Mouse (Mus musculus) liver, embryonic 16.5 days (tissue): ENCODE data around the gene Ttl. TPM values are rescaled to one million over a fixed set of nuclear protein-coding genes. Genes with fewer than 3 reads are reported as not detected.
A peak's percentile ranks its signal among the peaks of the same experiment; 100 is the strongest.

Experiments used
- ATAC-seq: fragments of 200-750 bp; cut with Nextera tagmentation; 2 replicates; pipeline ENCODE4 v1.8.0; 2017; ENCODE audit warnings: low read depth, mild to moderate bottlenecking, moderate number of reproducible peaks, moderate library complexity
- H3K27ac ChIP-seq: fragments of 300-500 bp; sonication (generic); 2 replicates; pipeline ENCODE4 v1.5.1; 2014; ENCODE audit warnings: mild to moderate bottlenecking, low read length
- H3K27me3 ChIP-seq: fragments of 300-500 bp; sonication (generic); 2 replicates; pipeline ENCODE4 v1.6.1; 2014; ENCODE audit warnings: low read depth, low read length, mixed read lengths; ENCODE audit not compliant: control insufficient read depth, insufficient read depth
- H3K36me3 ChIP-seq: fragments of 300-500 bp; sonication (generic); 2 replicates; pipeline ENCODE4 v1.6.1; 2014; ENCODE audit warnings: mild to moderate bottlenecking; ENCODE audit not compliant: control insufficient read depth, insufficient read depth
- H3K4me1 ChIP-seq: fragments of 300-500 bp; sonication (generic); 2 replicates; pipeline ENCODE4 v1.6.1; 2014; ENCODE audit warnings: low read depth, low read length, mixed read lengths; ENCODE audit not compliant: control insufficient read depth
- H3K4me2 ChIP-seq: fragments of 300-500 bp; sonication (generic); 2 replicates; pipeline ENCODE4 v1.6.1; 2014; ENCODE audit warnings: low read depth, low read length, mixed read lengths
- H3K4me3 ChIP-seq: fragments of 300-500 bp; sonication (generic); 2 replicates; pipeline ENCODE4 v1.5.1; 2014; ENCODE audit warnings: low read depth, mild to moderate bottlenecking, low read length
- H3K9ac ChIP-seq: fragments of 300-500 bp; sonication (generic); 2 replicates; pipeline ENCODE4 v1.6.1; 2014; ENCODE audit warnings: low read depth, low read length
- H3K9me3 ChIP-seq: fragments of 300-500 bp; sonication (generic); replicated peaks from 2 replicates; pipeline ENCODE4 v1.6.1; 2016; ENCODE audit warnings: low read length; ENCODE audit not compliant: control insufficient read depth
- WGBS: fragments of 180-500 bp; shearing (Covaris S2); extraction: QIAGEN DNeasy Blood & Tissue Kit; methylation state at CpG from one replicate; pipeline ENCODE4 v1.1.7; 2014; ENCODE audit not compliant: insufficient replicate concordance; 5-methylcytosine and 5-hydroxymethylcytosine counted together
- polyA plus RNA-seq: library from polyadenylated mRNA; unstranded; fragments of >200 nt; fragmentation: Nextera tagmentation; extraction: Ambion mirVana; gene quantifications from 2 replicates; pipeline ENCODE4 v1.2.1, GENCODE M21; 2015

Gene Ttl
- polyA plus RNA-seq, 1 experiment from 2014 or later, result 1.8 TPM

- no peaks in the 10 kb centered on the region for H3K27me3 ChIP-seq
- H3K9me3 ChIP-seq, result no peaks in the 10 kb centered on the region
- H3K36me3 ChIP-seq, result no peaks in the 10 kb centered on the region
- H3K27ac ChIP-seq, result no peak overlapping the region
- no peak overlapping the region for H3K9ac ChIP-seq
- no peak overlapping the region for H3K4me3 ChIP-seq
- no peaks in the 10 kb centered on the region for H3K4me1 ChIP-seq
- no peak overlapping the region for H3K4me2 ChIP-seq
- WGBS, result 72% methylated on average over 4 of the region's 4 CpGs
- no peak for ATAC-seq
These were observed 18.9 kb upstream of the Ttl start for GRCm38 (mm10) chr2:129046846-129047196.

GRCm38 (mm10) chr2:129047811-129048210 is 17.9 kb upstream of the Ttl start, which contains the start of gene Vinac1:
TSS of gene Vinac1 (minus strand) at chr2:129048172.
- Histone ChIP-seq H3K27me3 (no peaks in the 10 kb centered on the region), H3K4me2 (no peak within 1 kb of the TSS), H3K4me1 (no peaks in the 10 kb centered on the region), H3K9me3 (no peaks in the 10 kb centered on the region), H3K4me3 (no peak within 1 kb of the TSS), H3K9ac (no peak within 1 kb of the TSS), H3K36me3 (no peaks in the 10 kb centered on the region), H3K27ac (no peak within 1 kb of the TSS)
- 62% methylated on average over 8 of the region's 8 CpGs for WGBS
- ATAC-seq, result no peak

- ATAC-seq, result no peak
- no peak overlapping the region for H3K27ac ChIP-seq
- H3K4me1 ChIP-seq, result peaks cover 6% of the 10 kb centered on the region
- no peaks in the 10 kb centered on the region for H3K9me3 ChIP-seq
- 45% methylated on average over 4 of the region's 4 CpGs for WGBS
- H3K9ac ChIP-seq, result no peak overlapping the region
- no peaks in the 10 kb centered on the region for H3K36me3 ChIP-seq
- H3K4me3 ChIP-seq, result no peak overlapping the region
- H3K4me2 ChIP-seq, result no peak overlapping the region
- no peaks in the 10 kb centered on the region for H3K27me3 ChIP-seq
These were observed 13.2 kb upstream of the Ttl start for GRCm38 (mm10) chr2:129052451-129052983.

- Histone ChIP-seq H3K9ac (no peak overlapping the region), H3K27ac (no peak overlapping the region), H3K36me3 (no peaks in the 10 kb centered on the region), H3K27me3 (no peaks in the 10 kb centered on the region), H3K9me3 (no peaks in the 10 kb centered on the region), H3K4me3 (no peak overlapping the region), H3K4me1 (peaks cover 18% of the 10 kb centered on the region), H3K4me2 (no peak overlapping the region)
- no peak for ATAC-seq
- 74% methylated on average over 6 of the region's 6 CpGs for WGBS
These were observed 10.0 kb upstream of the Ttl start for GRCm38 (mm10) chr2:129055741-129056140.

- Histone ChIP-seq H3K4me3 (no peak overlapping the region), H3K9me3 (no peaks in the 10 kb centered on the region), H3K9ac (no peak overlapping the region), H3K36me3 (no peaks in the 10 kb centered on the region), H3K27ac (no peak overlapping the region), H3K27me3 (no peaks in the 10 kb centered on the region), H3K4me1 (peaks cover 18% of the 10 kb centered on the region), H3K4me2 (no peak overlapping the region)
- ATAC-seq, result no peak
- WGBS, result 53% methylated on average over 9 of the region's 9 CpGs
These were observed 9.1 kb upstream of the Ttl start for GRCm38 (mm10) chr2:129056597-129056996.

- Histone ChIP-seq H3K4me3 (no peak overlapping the region), H3K27ac (no peak overlapping the region), H3K9ac (no peak overlapping the region), H3K27me3 (no peaks in the 10 kb centered on the region), H3K36me3 (no peaks in the 10 kb centered on the region), H3K4me1 (peaks cover 18% of the 10 kb centered on the region), H3K9me3 (no peaks in the 10 kb centered on the region), H3K4me2 (no peak overlapping the region)
- no peak for ATAC-seq
- WGBS, result 83% methylated on average over 8 of the region's 8 CpGs
These were observed 8.5 kb upstream of the Ttl start for GRCm38 (mm10) chr2:129057256-129057655.

GRCm38 (mm10) chr2:129057920-129058361 is 7.8 kb upstream of the Ttl start:
- Histone ChIP-seq H3K9me3 (no peaks in the 10 kb centered on the region), H3K27ac (no peak overlapping the region), H3K27me3 (no peaks in the 10 kb centered on the region), H3K9ac (no peak overlapping the region), H3K4me2 (peak overlapping the region; percentile 45), H3K36me3 (no peaks in the 10 kb centered on the region), H3K4me3 (0 out of 2 replicates have a peak overlapping the region, but pooled peaks have one; percentile 2), H3K4me1 (peaks cover 18% of the 10 kb centered on the region)
- peak; percentile 99 for ATAC-seq
- WGBS, result 45% methylated on average over 6 of the region's 6 CpGs

GRCm38 (mm10) chr2:129061456-129062059 is 4.2 kb upstream of the Ttl start:
- H3K9ac ChIP-seq, result no peak overlapping the region
- no peaks in the 10 kb centered on the region for H3K9me3 ChIP-seq
- H3K4me3 ChIP-seq, result no peak overlapping the region
- ATAC-seq, result no peak
- no peak overlapping the region for H3K27ac ChIP-seq
- peaks cover 29% of the 10 kb centered on the region for H3K4me1 ChIP-seq
- no peak overlapping the region for H3K4me2 ChIP-seq
- no peaks in the 10 kb centered on the region for H3K36me3 ChIP-seq
- 60% methylated on average over 10 of the region's 10 CpGs for WGBS
- H3K27me3 ChIP-seq, result no peaks in the 10 kb centered on the region; the same call in 1 of the 2 replicates

- Histone ChIP-seq H3K27me3 (no peaks in the 10 kb centered on the region; the same call in 1 of the 2 replicates), H3K9me3 (no peaks in the 10 kb centered on the region), H3K36me3 (no peaks in the 10 kb centered on the region), H3K9ac (peak overlapping the region; percentile 74), H3K4me2 (peak overlapping the region; percentile 95), H3K27ac (no peak overlapping the region; the same call in 1 of the 2 replicates), H3K4me1 (peaks cover 16% of the 10 kb centered on the region), H3K4me3 (peak overlapping the region; percentile 76)
- WGBS, result 0% methylated on average over 20 of the region's 20 CpGs
- ATAC-seq, result peak; percentile 58
These were observed 584 bp downstream of the Ttl start for GRCm38 (mm10) chr2:129066326-129066725.
